Mouse (Mus musculus) adrenal gland, adult 18-20 months (tissue): ENCODE measurements at regions not wholly inside any gene's neighbourhood (a gene's known extent, or its start where the extent isn't known, plus 50 kb on each side); places are given as distances from the start of the nearest gene placed in this dataset.

ENCODE experiments used
- DNase-seq, 2 experiments: peaks; one replicate each; pipeline ENCODE4 v3.0.0; 2021 to 2022; ENCODE audit warnings: low spot score in 2 of 2

- DNase-seq = no peak
These were observed 807.9 kb downstream of the Efnb2 start for GRCm38 (mm10) chr8:7853169-7853568.

- DNase-seq = no peak
These were observed 810.5 kb downstream of the Efnb2 start for GRCm38 (mm10) chr8:7850573-7850972.

- no peak for DNase-seq
These were observed 829.1 kb downstream of the Efnb2 start for GRCm38 (mm10) chr8:7831948-7832347.

- DNase-seq = no peak
These were observed 833.2 kb downstream of the Efnb2 start for GRCm38 (mm10) chr8:7827811-7828210.

- no peak for DNase-seq
These were observed 852.6 kb downstream of the Efnb2 start for GRCm38 (mm10) chr8:7808395-7808794.

GRCm38 (mm10) chr8:7799221-7799620 is 861.8 kb downstream of the Efnb2 start:
- DNase-seq = no peak

GRCm38 (mm10) chr8:7796156-7796555 is 864.9 kb downstream of the Efnb2 start:
- no peak for DNase-seq

GRCm38 (mm10) chr8:7763820-7764219 is 897.2 kb downstream of the Efnb2 start:
- DNase-seq = no peak

- no peak for DNase-seq
These were observed 900.1 kb downstream of the Efnb2 start for GRCm38 (mm10) chr8:7760987-7761386.

- DNase-seq = no peak
These were observed 928.3 kb downstream of the Efnb2 start for GRCm38 (mm10) chr8:7732726-7733125.

GRCm38 (mm10) chr8:7721880-7722279 is 939.2 kb downstream of the Efnb2 start:
- DNase-seq = no peak

GRCm38 (mm10) chr8:7718898-7719696 is 941.9 kb downstream of the Efnb2 start:
- DNase-seq = no peak

- DNase-seq = no peak
These were observed 950.3 kb downstream of the Efnb2 start for GRCm38 (mm10) chr8:7710764-7711163.

- DNase-seq = no peak
These were observed 951.6 kb downstream of the Efnb2 start for GRCm38 (mm10) chr8:7709406-7709805.

GRCm38 (mm10) chr8:7691355-7691996 is 969.6 kb downstream of the Efnb2 start:
- DNase-seq = no peak

GRCm38 (mm10) chr8:7653804-7654203 is 1007.2 kb downstream of the Efnb2 start:
- no peak for DNase-seq
